Mouse (Mus musculus) left cerebral cortex, adult 2 months (tissue): Measurements from ENCODE around the gene Hcar1. TPM values are rescaled to one million over a fixed set of nuclear protein-coding genes. Genes with fewer than 3 reads are reported as not detected.

Experiments used
- DNase-seq, 2 experiments: peaks; one replicate each; pipeline ENCODE4 v3.0.0; 2021 to 2022; ENCODE audit warnings: low spot score in 2 of 2, mixed read lengths in 1 of 2; ENCODE audit errors: extremely low spot score in 1 of 2
- H3K27ac ChIP-seq: fragments of 200-600 bp; 2 replicates; pipeline ENCODE4 v1.8.1; 2022
- H3K4me3 ChIP-seq: fragments of 200-600 bp; 2 replicates; pipeline ENCODE4 v1.8.1; 2022
- CTCF ChIP-seq: fragments of 200-600 bp; IDR thresholded peaks from 2 replicates; pipeline ENCODE4 v1.8.1; 2022; ENCODE audit warnings: antibody characterized with exemption, mild to moderate bottlenecking, moderate library complexity
- intact Hi-C: fragments of 180-260 bp; cut with DNase I; formaldehyde crosslinking; loops from one replicate; pipeline ENCODE4 v1.15.1; 2025
- total RNA-seq, 2 experiments: library from RNA; stranded (reverse); gene quantifications; 2 replicates each; pipeline ENCODE4 v1.2.3; 2021

Hcar1 gene
- total RNA-seq, 2 experiments from 2014 or later = 1.5 TPM

GRCm38 (mm10) chr5:123862374-123863350 is 17.2 kb downstream of the Hcar1 start:
- TF ChIP-seq CTCF = no peak
- no peak for DNase-seq
- Histone ChIP-seq H3K27ac (no peak overlapping the region), H3K4me3 (peak overlapping the region; percentile 11; the same call in 1 of the 2 replicates)
- intact Hi-C loops = no loop called here

- TF ChIP-seq CTCF = no peak
- Histone ChIP-seq H3K27ac (no peak overlapping the region), H3K4me3 (no peak overlapping the region)
- no peak for DNase-seq
- intact Hi-C loops = no loop called here
These were observed 21.0 kb downstream of the Hcar1 start for GRCm38 (mm10) chr5:123858798-123859197.

GRCm38 (mm10) chr5:123854511-123854910 is 25.3 kb downstream of the Hcar1 start:
- DNase-seq = no peak
- intact Hi-C loops = no loop called here
- no peak overlapping the region for H3K4me3 ChIP-seq
- no peak for TF ChIP-seq CTCF
- H3K27ac ChIP-seq = no peak overlapping the region

GRCm38 (mm10) chr5:123853877-123854504 is 25.8 kb downstream of the Hcar1 start:
- no peak overlapping the region for H3K27ac ChIP-seq
- no peak for DNase-seq
- no peak overlapping the region for H3K4me3 ChIP-seq
- intact Hi-C loops = no loop called here
- TF ChIP-seq CTCF = no peak

- no peak for DNase-seq
- TF ChIP-seq CTCF = no peak
- H3K27ac ChIP-seq = no peak overlapping the region
- H3K4me3 ChIP-seq = no peak overlapping the region
- intact Hi-C loops = no loop called here
These were observed 28.4 kb downstream of the Hcar1 start for GRCm38 (mm10) chr5:123851398-123851797.

GRCm38 (mm10) chr5:123844316-123844715 is 35.5 kb downstream of the Hcar1 start:
- TF ChIP-seq CTCF = no peak
- intact Hi-C loops = no loop called here
- Histone ChIP-seq H3K4me3 (no peak overlapping the region), H3K27ac (no peak overlapping the region)
- no peak for DNase-seq

GRCm38 (mm10) chr5:123843816-123844215 is 36.0 kb downstream of the Hcar1 start:
- intact Hi-C loops = no loop called here

GRCm38 (mm10) chr5:123842935-123843282 is 36.9 kb downstream of the Hcar1 start:
- no peak for TF ChIP-seq CTCF
- intact Hi-C loops = no loop called here
- DNase-seq = no peak
- H3K27ac ChIP-seq = no peak overlapping the region
- no peak overlapping the region for H3K4me3 ChIP-seq

More at GRCm38 (mm10) chr5:123843816-123844215, 36.0 kb downstream of the Hcar1 start:
- H3K4me3 ChIP-seq = no peak overlapping the region
- no peak for DNase-seq
- no peak overlapping the region for H3K27ac ChIP-seq
- TF ChIP-seq CTCF = no peak

- no peak for TF ChIP-seq CTCF
- Histone ChIP-seq H3K4me3 (no peak overlapping the region), H3K27ac (no peak overlapping the region)
- no peak for DNase-seq
- intact Hi-C loops = no loop called here
These were observed 37.4 kb downstream of the Hcar1 start for GRCm38 (mm10) chr5:123842221-123842934.

- DNase-seq = no peak
- H3K4me3 ChIP-seq = no peak overlapping the region
- intact Hi-C loops = no loop called here
These were observed 42.4 kb downstream of the Hcar1 start for GRCm38 (mm10) chr5:123837371-123837770.

GRCm38 (mm10) chr5:123834836-123835235 is 45.0 kb downstream of the Hcar1 start:
- intact Hi-C loops = no loop called here
- no peak for DNase-seq
- Histone ChIP-seq H3K27ac (no peak overlapping the region), H3K4me3 (no peak overlapping the region)
- TF ChIP-seq CTCF = no peak

More at GRCm38 (mm10) chr5:123837371-123837770, 42.4 kb downstream of the Hcar1 start:
- TF ChIP-seq CTCF = no peak
- H3K27ac ChIP-seq = no peak overlapping the region

GRCm38 (mm10) chr5:123832309-123832708 is 47.5 kb downstream of the Hcar1 start:
- Histone ChIP-seq H3K27ac (no peak overlapping the region), H3K4me3 (no peak overlapping the region)
- DNase-seq = no peak
- no peak for TF ChIP-seq CTCF
- intact Hi-C loops = no loop called here
